Comparison of ENCODE assay signal across 8 mouse cellular contexts in genomic region chr17:87665066-87665822, GRCm38 (mm10). TPM values are rescaled to one million over a fixed set of nuclear protein-coding genes. Genes with fewer than 3 reads are reported as not detected.
A peak's percentile ranks its signal among the peaks of the same experiment; 100 is the strongest.
DNase-seq lines count a peak whose midpoint lies in the region; ATAC-seq and TF ChIP-seq lines count a peak whose summit lies in the region.

No protein-coding gene starts in this region.

- no peaks in the 10 kb centered on the region for H3K79me2 ChIP-seq in heart, adult 2 months (replicated peaks; ENCODE audit: control insufficient read depth, insufficient read depth, low read length)

- no peak for TF ChIP-seq POLR2A in heart, adult 2 months (IDR thresholded peaks at IDR 0.05; ENCODE audit: insufficient read depth, low read depth, low read length)

- intact Hi-C loops in heart, adult 2 months (cut with DNase I), result loop anchor here (10.0 kb wide), 1 partner anchor 350 kb away; no protein-coding TSS in a partner anchor

- H3K9ac ChIP-seq in heart, adult 2 months (ENCODE audit: low read depth, low read length), result no peak overlapping the region
- no peak overlapping the region for H3K9ac ChIP-seq in heart, embryonic 12.5 days
- H3K9ac ChIP-seq in stomach, embryonic 16.5 days (ENCODE audit: low read length), result no peak overlapping the region

- TF ChIP-seq CTCF in heart, adult 2 months (IDR thresholded peaks at IDR 0.05), result peak; percentile 98

- no peaks in the 10 kb centered on the region for H3K27me3 ChIP-seq in heart, adult 2 months (ENCODE audit: control insufficient read depth, insufficient read depth, low read length)
- H3K27me3 ChIP-seq in heart, embryonic 12.5 days (replicated peaks), result no peaks in the 10 kb centered on the region
- no peaks in the 10 kb centered on the region for H3K27me3 ChIP-seq in stomach, embryonic 16.5 days (ENCODE audit: control insufficient read depth, insufficient read depth, low read length)

- H3K27ac ChIP-seq in heart, adult 2 months, result no peak overlapping the region
- no peak overlapping the region for H3K27ac ChIP-seq in heart, embryonic 12.5 days (ENCODE audit: poor library complexity, severe bottlenecking)
- H3K27ac ChIP-seq in stomach, embryonic 16.5 days (ENCODE audit: low read length), result no peak overlapping the region

- no peak for TF ChIP-seq EP300 in heart, adult 2 months (IDR thresholded peaks at IDR 0.05; ENCODE audit: insufficient read depth, low read depth, low read length)

- no peak for ATAC-seq in heart, embryonic 12.5 days (ENCODE audit: insufficient number of reproducible peaks, low FRiP score)
- 0 out of 2 replicates have a peak, but pooled peaks have one; percentile 33 for ATAC-seq in stomach, embryonic 16.5 days (ENCODE audit: insufficient read depth, low FRiP score)

- H3K4me2 ChIP-seq in heart, embryonic 12.5 days, result no peak overlapping the region
- H3K4me2 ChIP-seq in stomach, embryonic 16.5 days (ENCODE audit: low read depth, low read length), result no peak overlapping the region

- DNase-seq in heart, adult 2 months, result peak; percentile 40 to 42
- DNase-seq in CD8-positive naive resting alpha-beta T cell, adult 2 months (ENCODE audit: low read depth in 2 of 2, low spot score in 2 of 2), result peak; percentile 55 to 72
- peak; percentile 34 for DNase-seq in c-Kit-positive CD71-positive TER-119-negative erythroid progenitor cells, embryonic 14.5 days (ENCODE audit: low read depth)
- peak; percentile 10 to 41 for DNase-seq in frontal cortex, postnatal 25 days (ENCODE audit: low spot score in 2 of 2)
- peak; percentile 36 for DNase-seq in large intestine, adult 2 months (ENCODE audit: low read depth, low spot score)
- peak; percentile 79 for DNase-seq in lung, postnatal 10 days

- no peaks in the 10 kb centered on the region for H3K4me1 ChIP-seq in heart, adult 2 months (ENCODE audit: control insufficient read depth, insufficient read depth, low read length)
- H3K4me1 ChIP-seq in heart, embryonic 12.5 days (replicated peaks), result no peaks in the 10 kb centered on the region
- no peaks in the 10 kb centered on the region for H3K4me1 ChIP-seq in stomach, embryonic 16.5 days (ENCODE audit: control insufficient read depth, insufficient read depth, low read length)

- no peaks in the 10 kb centered on the region for H3K36me3 ChIP-seq in heart, adult 2 months (ENCODE audit: control insufficient read depth, insufficient read depth, low read length)
- H3K36me3 ChIP-seq in heart, embryonic 12.5 days, result no peaks in the 10 kb centered on the region
- H3K36me3 ChIP-seq in stomach, embryonic 16.5 days (ENCODE audit: control insufficient read depth, insufficient read depth, low read length), result no peaks in the 10 kb centered on the region

- no peak overlapping the region for H3K4me3 ChIP-seq in heart, adult 2 months
- H3K4me3 ChIP-seq in heart, embryonic 12.5 days, result no peak overlapping the region
- H3K4me3 ChIP-seq in stomach, embryonic 16.5 days (replicated peaks; ENCODE audit: low read length), result no peak overlapping the region

- H3K9me3 ChIP-seq in heart, embryonic 12.5 days (replicated peaks), result peaks cover 6% of the 10 kb centered on the region; the same call in 1 of the 2 replicates
- no peaks in the 10 kb centered on the region for H3K9me3 ChIP-seq in stomach, embryonic 16.5 days (replicated peaks; ENCODE audit: control insufficient read depth, low read length)

- 75% methylated on average over 10 of the region's 10 CpGs for WGBS in heart, adult 2 months
- WGBS in heart, embryonic 12.5 days, result 76% methylated on average over 10 of the region's 10 CpGs
- WGBS in large intestine, adult 2 months, result 71% methylated on average over 10 of the region's 10 CpGs
- 82% methylated on average over 10 of the region's 10 CpGs for WGBS in stomach, embryonic 16.5 days

RNA-seq across cellular contexts. Expression of gene Msh2, which starts 6.9 kb away (rescaled TPM):
- 10 to 100 TPM; 12.7 to 13.7 TPM for total RNA-seq in heart, adult 2 months (2021)
- 4.9 and 9.3 TPM in 2 replicates for polyA plus RNA-seq in heart, adult 2 months (2012; rRNA removed)
- 49.0 and 51.6 TPM in 2 replicates for polyA plus RNA-seq in heart, embryonic 12.5 days (2016; fragmentation: Nextera tagmentation; extraction: Ambion mirVana)
- polyA plus RNA-seq in large intestine, adult 2 months (2012; rRNA removed), result 6.0 and 7.2 TPM in 2 replicates
- 62.8 and 65.0 TPM in 2 replicates for polyA plus RNA-seq in stomach, embryonic 16.5 days (2015; fragmentation: Nextera tagmentation; extraction: Ambion mirVana)

RNA-seq across cellular contexts. Expression of gene Epcam, which starts 29.5 kb away (rescaled TPM):
- not detected for total RNA-seq in heart, adult 2 months (2021)
- polyA plus RNA-seq in heart, adult 2 months (2012; rRNA removed), result 0.86 TPM in 1 of 2 replicates, not detected in the other
- polyA plus RNA-seq in heart, embryonic 12.5 days (2016; fragmentation: Nextera tagmentation; extraction: Ambion mirVana), result 2.9 and 3.9 TPM in 2 replicates
- 612 and 917 TPM in 2 replicates for polyA plus RNA-seq in large intestine, adult 2 months (2012; rRNA removed)
- polyA plus RNA-seq in stomach, embryonic 16.5 days (2015; fragmentation: Nextera tagmentation; extraction: Ambion mirVana), result 402 and 444 TPM in 2 replicates

Comparison
In these comparisons a context has a peak if more than half of its experiments do, and no peak if none do; other contexts are left out.
1. DNase-seq: peak in every context shown above with its lines; median percentile 79 in lung, postnatal 10 days; 64 in CD8-positive naive resting alpha-beta T cell, adult 2 months; 41 in heart, adult 2 months; 36 in large intestine, adult 2 months; 34 in c-Kit-positive CD71-positive TER-119-negative erythroid progenitor cells, embryonic 14.5 days; 26 in frontal cortex, postnatal 25 days.
2. RNA of gene Epcam, which starts 29.5 kb away (polyA plus RNA-seq): 612 to 917 TPM in large intestine, adult 2 months and 402 to 444 TPM in stomach, embryonic 16.5 days; 2.9 to 3.9 TPM in heart, embryonic 12.5 days and 0.86 TPM in heart, adult 2 months; every median in the first group is over 10 times any median in the second.